In genomic region chr13:60303561-60303960, GRCm38 (mm10) we compare ENCODE assay signal across 16 mouse cellular contexts.
"Had no signal": no experiment of that assay in that cellular context is flagged by ENCODE, and none has a peak within 500 bp of the region (broad histone marks: within the 10 kb centered on the region; RNA-seq: fewer than 3 reads in every experiment).

No protein-coding gene starts in this region.

- H3K9me3 ChIP-seq: liver, embryonic 13.5 days; liver, embryonic 15.5 days; lung, embryonic 15.5 days; midbrain, embryonic 13.5 days; midbrain, embryonic 15.5 days; neural tube, embryonic 12.5 days; stomach, embryonic 15.5 days had no signal

- H3K27ac ChIP-seq: liver, embryonic 13.5 days; liver, embryonic 15.5 days; lung, embryonic 15.5 days; macrophage; midbrain, embryonic 13.5 days; midbrain, embryonic 15.5 days; neural tube, embryonic 12.5 days; stomach, embryonic 15.5 days; stomach, postnatal 0 days had no signal

- H3K4me1 ChIP-seq: liver, embryonic 13.5 days; liver, embryonic 15.5 days; megakaryocyte, embryonic 14.5 days; midbrain, embryonic 13.5 days; midbrain, embryonic 15.5 days had no signal

- DNase-seq: liver, embryonic 13.5 days; liver, postnatal 0 days; right cerebral cortex, postnatal 14 days; thymus, adult 2 months; thymus, postnatal 25 days; thymus, postnatal 4 days had no signal

- H3K4me2 ChIP-seq: liver, embryonic 13.5 days; liver, embryonic 15.5 days; lung, embryonic 15.5 days; midbrain, embryonic 11.5 days; midbrain, embryonic 13.5 days; midbrain, embryonic 15.5 days; neural tube, embryonic 12.5 days; stomach, embryonic 15.5 days had no signal

- H3K9ac ChIP-seq: liver, embryonic 13.5 days; liver, embryonic 15.5 days; liver, postnatal 0 days; lung, embryonic 15.5 days; midbrain, embryonic 13.5 days; midbrain, embryonic 15.5 days; neural tube, embryonic 12.5 days; stomach, embryonic 15.5 days had no signal

- H3K36me3 ChIP-seq: liver, embryonic 13.5 days; liver, embryonic 15.5 days; lung, embryonic 15.5 days; midbrain, embryonic 13.5 days; midbrain, embryonic 15.5 days; neural tube, embryonic 12.5 days; stomach, embryonic 15.5 days had no signal

- H3K4me3 ChIP-seq: liver, embryonic 13.5 days; liver, embryonic 15.5 days; lung, embryonic 15.5 days; megakaryocyte, embryonic 14.5 days; midbrain, embryonic 13.5 days; midbrain, embryonic 15.5 days; neural tube, embryonic 12.5 days; stomach, embryonic 15.5 days had no signal

- ATAC-seq: liver, postnatal 0 days; midbrain, embryonic 13.5 days; midbrain, embryonic 15.5 days had no signal

- H3K27me3 ChIP-seq: liver, embryonic 13.5 days; liver, embryonic 15.5 days; lung, embryonic 15.5 days; megakaryocyte, embryonic 14.5 days; midbrain, embryonic 13.5 days; midbrain, embryonic 15.5 days; neural tube, embryonic 12.5 days; stomach, embryonic 15.5 days had no signal
